ENCODE assay signal across 10 mouse cellular contexts in the genomic region with DNA sequence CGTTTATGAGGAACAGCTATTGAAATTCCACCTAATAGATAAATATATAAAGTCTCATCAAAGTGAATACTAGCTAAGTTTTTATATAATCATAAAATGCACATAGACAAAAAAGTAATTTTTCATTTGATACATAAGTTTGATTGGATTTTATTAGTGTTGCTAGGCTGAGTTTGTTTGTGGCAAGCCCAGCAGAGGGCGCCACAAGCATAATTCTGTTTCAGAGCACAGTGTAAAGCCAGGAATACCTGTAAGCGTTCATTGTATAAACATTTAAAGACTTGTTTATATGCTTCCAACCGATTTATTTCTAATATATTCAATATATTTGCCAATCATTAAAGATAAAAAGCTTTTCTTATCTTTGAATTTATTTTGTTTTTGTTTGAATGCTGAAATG. TPM values are rescaled to one million over a fixed set of nuclear protein-coding genes. Genes with fewer than 3 reads are reported as not detected.
DNase-seq lines count a peak whose midpoint lies in the region; ATAC-seq and TF ChIP-seq lines count a peak whose summit lies in the region.
"Had no signal": no experiment of that assay in that cellular context is flagged by ENCODE, and none has a peak within 500 bp of the region (broad histone marks: within the 10 kb centered on the region; RNA-seq: fewer than 3 reads in every experiment).

No protein-coding gene starts in this region.

- no peak for TF ChIP-seq EP300 in stomach, postnatal 0 days (optimal IDR thresholded peaks at IDR 0.05)

- ATAC-seq in lung, embryonic 14.5 days (ENCODE audit: insufficient read depth) = no peak
- ATAC-seq in stomach, postnatal 0 days (ENCODE audit: low FRiP score, low TSS enrichment) = no peak

- WGBS in lung, embryonic 14.5 days = 27% methylated on average over 4 of the region's 4 CpGs
- 25% methylated on average over 4 of the region's 4 CpGs for WGBS in stomach, postnatal 0 days

- no peaks in the 10 kb centered on the region for H3K27me3 ChIP-seq in lung, embryonic 14.5 days (ENCODE audit: insufficient read depth, low read length)
- H3K27me3 ChIP-seq in stomach, postnatal 0 days (ENCODE audit: control insufficient read depth, insufficient read depth, low read length) = no peaks in the 10 kb centered on the region
- H3K27me3 ChIP-seq: limb, embryonic 15.5 days; stomach, embryonic 15.5 days had no signal

- DNase-seq in gastrocnemius, adult 18-20 months (ENCODE audit: low spot score) = peak; percentile 44
- DNase-seq in gastrocnemius, postnatal 25 days = no peak
- DNase-seq in urinary bladder, postnatal 14 days (ENCODE audit: low spot score) = peak; percentile 51
- no peak for DNase-seq in urinary bladder, postnatal 4 days (ENCODE audit: low spot score in 2 of 2)
- peak; percentile 71 to 72 for DNase-seq in cerebellum, postnatal 36 days
- peak; percentile 58 for DNase-seq in kidney, postnatal 14 days
- peak; percentile 79 for DNase-seq in lung, embryonic 14.5 days
- DNase-seq in stomach, postnatal 0 days (ENCODE audit: low spot score) = peak; percentile 65

- no peak overlapping the region for H3K4me2 ChIP-seq in lung, embryonic 14.5 days
- H3K4me2 ChIP-seq in stomach, postnatal 0 days (replicated peaks; ENCODE audit: low read depth) = no peak overlapping the region
- H3K4me2 ChIP-seq: limb, embryonic 15.5 days; stomach, embryonic 15.5 days had no signal

- H3K36me3 ChIP-seq in lung, embryonic 14.5 days (ENCODE audit: insufficient read depth) = no peaks in the 10 kb centered on the region
- no peaks in the 10 kb centered on the region for H3K36me3 ChIP-seq in stomach, postnatal 0 days (ENCODE audit: control insufficient read depth, insufficient read depth, low read length)
- H3K36me3 ChIP-seq: limb, embryonic 15.5 days; stomach, embryonic 15.5 days had no signal

- H3K27ac ChIP-seq in lung, embryonic 14.5 days (ENCODE audit: low read depth) = no peak overlapping the region
- no peak overlapping the region for H3K27ac ChIP-seq in stomach, postnatal 0 days (replicated peaks)
- H3K27ac ChIP-seq: limb, embryonic 15.5 days; stomach, embryonic 15.5 days had no signal

- no peaks in the 10 kb centered on the region for H3K9me3 ChIP-seq in lung, embryonic 14.5 days (ENCODE audit: low read depth, low read length)
- H3K9me3 ChIP-seq in stomach, postnatal 0 days (ENCODE audit: control insufficient read depth, low read length) = no peaks in the 10 kb centered on the region
- H3K9me3 ChIP-seq: limb, embryonic 15.5 days; stomach, embryonic 15.5 days had no signal

- no peak overlapping the region for H3K4me3 ChIP-seq in lung, embryonic 14.5 days (ENCODE audit: low read depth, low read length)
- no peak overlapping the region for H3K4me3 ChIP-seq in stomach, postnatal 0 days (ENCODE audit: low read depth, low read length)
- H3K4me3 ChIP-seq: limb, embryonic 15.5 days; stomach, embryonic 15.5 days had no signal

- TF ChIP-seq CTCF in lung, embryonic 14.5 days (IDR thresholded peaks at IDR 0.05; ENCODE audit: low read depth) = peak; percentile 72
- peak; percentile 83 for TF ChIP-seq CTCF in stomach, postnatal 0 days (IDR thresholded peaks at IDR 0.05; ENCODE audit: low read depth)

- no peaks in the 10 kb centered on the region for H3K4me1 ChIP-seq in lung, embryonic 14.5 days (ENCODE audit: insufficient read depth)
- H3K4me1 ChIP-seq in stomach, postnatal 0 days (replicated peaks; ENCODE audit: control insufficient read depth, insufficient read depth) = no peaks in the 10 kb centered on the region
- H3K4me1 ChIP-seq: limb, embryonic 15.5 days; stomach, embryonic 15.5 days had no signal

- no peak overlapping the region for H3K9ac ChIP-seq in lung, embryonic 14.5 days
- no peak overlapping the region for H3K9ac ChIP-seq in stomach, postnatal 0 days (ENCODE audit: low read length)
- H3K9ac ChIP-seq: limb, embryonic 15.5 days; stomach, embryonic 15.5 days had no signal

RNA-seq across cellular contexts. Expression of a gene that starts 26.3 kb away (rescaled TPM):
- 1 to 10 TPM in 1 of 2 experiments, under 1 TPM in 1; 0.57 to 1.2 TPM for total RNA-seq in gastrocnemius, adult 18-20 months (2021)
- total RNA-seq in gastrocnemius, postnatal 25 days (2021) = 1 to 10 TPM; 1.3 to 1.4 TPM
- 11.7 and 12.7 TPM in 2 replicates for polyA plus RNA-seq in lung, embryonic 14.5 days (2014; fragmentation: Nextera tagmentation; extraction: Ambion mirVana)
- polyA plus RNA-seq in stomach, postnatal 0 days (2015; fragmentation: Nextera tagmentation; extraction: Ambion mirVana) = 8.0 and 8.3 TPM in 2 replicates

RNA-seq across cellular contexts. Expression of a gene that starts 26.6 kb away (rescaled TPM):
- 10 to 100 TPM; 18.3 to 20.8 TPM for total RNA-seq in gastrocnemius, adult 18-20 months (2021)
- total RNA-seq in gastrocnemius, postnatal 25 days (2021) = 10 to 100 TPM; 35.7 to 38.1 TPM
- polyA plus RNA-seq in lung, embryonic 14.5 days (2014; fragmentation: Nextera tagmentation; extraction: Ambion mirVana) = 26.1 and 28.0 TPM in 2 replicates
- 15.5 and 15.7 TPM in 2 replicates for polyA plus RNA-seq in stomach, postnatal 0 days (2015; fragmentation: Nextera tagmentation; extraction: Ambion mirVana)

Comparison
In these comparisons a context has a peak if more than half of its experiments do, and no peak if none do; other contexts are left out.
1. DNase-seq: peak in gastrocnemius, adult 18-20 months (single experiment), urinary bladder, postnatal 14 days (single experiment), cerebellum, postnatal 36 days (2 of 2), kidney, postnatal 14 days (single experiment), lung, embryonic 14.5 days (single experiment) and stomach, postnatal 0 days (single experiment); none in gastrocnemius, postnatal 25 days (single experiment) and urinary bladder, postnatal 4 days (0 of 2).